Mouse (Mus musculus) embryonic facial prominence, embryonic 14.5 days (tissue): ENCODE data around the gene Rfxap. TPM values are rescaled to one million over a fixed set of nuclear protein-coding genes. Genes with fewer than 3 reads are reported as not detected.
A peak's percentile ranks its signal among the peaks of the same experiment; 100 is the strongest.
"Not testable (repeated sequence)": the region's sequence is repeated elsewhere in the genome, so short reads cannot be mapped to it uniquely, and the experiment has no call there.

Experiments
- ATAC-seq: fragments of 200-750 bp; cut with Nextera tagmentation; 2 replicates; pipeline ENCODE4 v1.8.0; 2017; ENCODE audit warnings: low read depth, moderate number of reproducible peaks, moderate TSS enrichment
- DNase-seq: peaks from one replicate; pipeline ENCODE4 v3.0.0-alpha.2; 2015; ENCODE audit warnings: low spot score
- H3K27ac ChIP-seq: fragments of 300-500 bp; sonication (generic); replicated peaks from 2 replicates; pipeline ENCODE4 v1.5.1; 2014; ENCODE audit warnings: low read depth, mild to moderate bottlenecking, low read length, moderate library complexity
- H3K27me3 ChIP-seq: fragments of 300-500 bp; sonication (generic); replicated peaks from 2 replicates; pipeline ENCODE4 v1.6.1; 2014; ENCODE audit warnings: low read length; ENCODE audit not compliant: control insufficient read depth, insufficient read depth
- H3K36me3 ChIP-seq: fragments of 300-500 bp; sonication (generic); 2 replicates; pipeline ENCODE4 v1.6.1; 2014; ENCODE audit warnings: low read length, mixed read lengths; ENCODE audit not compliant: control insufficient read depth, insufficient read depth
- H3K4me1 ChIP-seq: fragments of 300-500 bp; sonication (generic); 2 replicates; pipeline ENCODE4 v1.6.1; 2014; ENCODE audit warnings: antibody characterized with exemption, low read length; ENCODE audit not compliant: control insufficient read depth, insufficient read depth
- H3K4me2 ChIP-seq: fragments of 300-500 bp; sonication (generic); 2 replicates; pipeline ENCODE4 v1.6.1; 2014; ENCODE audit warnings: low read depth, mild to moderate bottlenecking, low read length, moderate library complexity, mixed read lengths
- H3K4me3 ChIP-seq: fragments of 300-500 bp; sonication (generic); 2 replicates; pipeline ENCODE4 v1.5.1; 2014; ENCODE audit warnings: low read depth, mild to moderate bottlenecking, low read length
- H3K9ac ChIP-seq: fragments of 300-500 bp; sonication (generic); 2 replicates; pipeline ENCODE4 v1.6.1; 2014; ENCODE audit warnings: low read depth, mild to moderate bottlenecking, low read length, moderate library complexity, mixed read lengths
- H3K9me3 ChIP-seq: fragments of 300-500 bp; sonication (generic); 2 replicates; pipeline ENCODE4 v1.6.1; 2016; ENCODE audit warnings: low read length; ENCODE audit not compliant: control insufficient read depth
- WGBS: fragments of 180-500 bp; shearing (Covaris S2); extraction: QIAGEN DNeasy Blood & Tissue Kit; methylation state at CpG from one replicate; pipeline ENCODE4 v1.1.7; 2014; 5-methylcytosine and 5-hydroxymethylcytosine counted together
- polyA plus RNA-seq: library from polyadenylated mRNA; unstranded; fragments of >200 nt; fragmentation: Nextera tagmentation; extraction: Ambion mirVana; gene quantifications from 2 replicates; pipeline ENCODE4 v1.2.1, GENCODE M21; 2014

Gene Rfxap
- polyA plus RNA-seq, 1 experiment from 2014 or later, result 37.6 TPM

GRCm38 (mm10) chr3:54775989-54776631 lies 31.5 kb downstream of the Rfxap start:
- Histone ChIP-seq H3K27me3 (no peaks in the 10 kb centered on the region), H3K4me1 (no peaks in the 10 kb centered on the region), H3K36me3 (0 out of 2 replicates have a peak, but pooled peaks cover 2% of the 10 kb centered on the region), H3K9ac (no peak overlapping the region), H3K27ac (no peak overlapping the region), H3K4me2 (no peak overlapping the region), H3K9me3 (0 out of 2 replicates have a peak, but pooled peaks cover 6% of the 10 kb centered on the region), H3K4me3 (no peak overlapping the region)
- DNase-seq (no peak), ATAC-seq (no peak)
- whole genome bisulfite sequencing, result 76% methylated on average over 7 of the region's 7 CpGs

GRCm38 (mm10) chr3:54773613-54774012 lies 34.0 kb downstream of the Rfxap start:
- WGBS, result 80% methylated on average over 6 of the region's 6 CpGs
- H3K4me1 ChIP-seq, result no peaks in the 10 kb centered on the region
- H3K4me3 ChIP-seq, result no peak overlapping the region
- H3K36me3 ChIP-seq, result no peaks in the 10 kb centered on the region
- H3K27ac ChIP-seq, result no peak overlapping the region
- H3K9ac ChIP-seq, result no peak overlapping the region
- ATAC-seq (no peak), DNase-seq (no peak)
- 0 out of 2 replicates have a peak, but pooled peaks cover 3% of the 10 kb centered on the region for H3K9me3 ChIP-seq
- H3K4me2 ChIP-seq, result no peak overlapping the region
- no peaks in the 10 kb centered on the region for H3K27me3 ChIP-seq

GRCm38 (mm10) chr3:54769349-54770275 lies 38.0 kb downstream of the Rfxap start:
- Histone ChIP-seq H3K27me3 (no peaks in the 10 kb centered on the region), H3K36me3 (no peaks in the 10 kb centered on the region), H3K4me3 (no peak overlapping the region), H3K9me3 (0 out of 2 replicates have a peak, but pooled peaks cover 3% of the 10 kb centered on the region), H3K4me2 (no peak overlapping the region), H3K27ac (no peak overlapping the region), H3K9ac (no peak overlapping the region), H3K4me1 (no peaks in the 10 kb centered on the region)
- WGBS, result 67% methylated on average over 17 of the region's 17 CpGs
- peak; percentile 17 for DNase-seq
- ATAC-seq, result peak; percentile 56; the same call in 1 of the 2 replicates

GRCm38 (mm10) chr3:54768592-54768991 lies 39.0 kb downstream of the Rfxap start:
- H3K36me3 ChIP-seq, result no peaks in the 10 kb centered on the region
- no peaks in the 10 kb centered on the region for H3K27me3 ChIP-seq
- no peaks in the 10 kb centered on the region for H3K4me1 ChIP-seq
- H3K4me2 ChIP-seq, result no peak overlapping the region
- no peak overlapping the region for H3K4me3 ChIP-seq
- H3K9ac ChIP-seq, result no peak overlapping the region
- WGBS, result 90% methylated on average over 8 of the region's 8 CpGs
- ATAC-seq, result no peak
- no peak for DNase-seq
- 0 out of 2 replicates have a peak, but pooled peaks cover under 1% of the 10 kb centered on the region for H3K9me3 ChIP-seq
- no peak overlapping the region for H3K27ac ChIP-seq

- ATAC-seq, result no peak
- no peaks in the 10 kb centered on the region for H3K4me1 ChIP-seq
- no peak overlapping the region for H3K4me3 ChIP-seq
- no peak overlapping the region for H3K9ac ChIP-seq
- no peak overlapping the region for H3K4me2 ChIP-seq
- H3K27ac ChIP-seq, result no peak overlapping the region
- no peaks in the 10 kb centered on the region for H3K27me3 ChIP-seq
- no peaks in the 10 kb centered on the region for H3K9me3 ChIP-seq
- WGBS, result 85% methylated on average over 5 of the region's 5 CpGs
- no peaks in the 10 kb centered on the region for H3K36me3 ChIP-seq
- DNase-seq, result no peak
These were observed 40.8 kb downstream of the Rfxap start for GRCm38 (mm10) chr3:54766811-54767210.

- Histone ChIP-seq H3K9me3 (no peaks in the 10 kb centered on the region), H3K4me2 (no peak overlapping the region; the same call in 1 of the 2 replicates), H3K9ac (no peak overlapping the region), H3K27me3 (no peaks in the 10 kb centered on the region), H3K4me1 (no peaks in the 10 kb centered on the region), H3K27ac (no peak overlapping the region), H3K36me3 (no peaks in the 10 kb centered on the region), H3K4me3 (no peak overlapping the region)
- DNase-seq (peak; percentile 63), ATAC-seq (no peak)
- WGBS, result 58% methylated on average over 14 of the region's 14 CpGs
These were observed 41.6 kb downstream of the Rfxap start for GRCm38 (mm10) chr3:54766034-54766433.

GRCm38 (mm10) chr3:54765521-54765920 lies 42.1 kb downstream of the Rfxap start:
- H3K4me2 ChIP-seq, H3K36me3 ChIP-seq, H3K9ac ChIP-seq, H3K4me1 ChIP-seq, H3K4me3 ChIP-seq, ATAC-seq, DNase-seq, H3K9me3 ChIP-seq, H3K27me3 ChIP-seq, H3K27ac ChIP-seq: not testable (repeated sequence)
- 89% methylated on average over 6 of the region's 6 CpGs for WGBS

GRCm38 (mm10) chr3:54764418-54764817 lies 43.2 kb downstream of the Rfxap start:
- DNase-seq, result peak; percentile 40
- no peak overlapping the region for H3K27ac ChIP-seq
- H3K9ac ChIP-seq, result 0 out of 2 replicates have a peak overlapping the region, but pooled peaks have one; percentile 11
- WGBS, result 46% methylated on average over 18 of the region's 18 CpGs
- no peaks in the 10 kb centered on the region for H3K27me3 ChIP-seq
- peak overlapping the region; percentile 36 for H3K4me2 ChIP-seq
- H3K4me3 ChIP-seq, result peak overlapping the region; percentile 25
- peak; percentile 42; the same call in 1 of the 2 replicates for ATAC-seq
- H3K9me3 ChIP-seq, result no peaks in the 10 kb centered on the region
- no peaks in the 10 kb centered on the region for H3K4me1 ChIP-seq
- no peaks in the 10 kb centered on the region for H3K36me3 ChIP-seq
